Mouse (Mus musculus) gastrocnemius, postnatal 4 days (tissue): ENCODE data around the gene Trim46. TPM values are rescaled to one million over a fixed set of nuclear protein-coding genes. Genes with fewer than 3 reads are reported as not detected.
"Not testable (repeated sequence)": the region's sequence is repeated elsewhere in the genome, so short reads cannot be mapped to it uniquely, and the experiment has no call there.

Source experiments
- DNase-seq, 2 experiments: peaks; one replicate each; pipeline ENCODE4 v3.0.0; 2021 to 2022; ENCODE audit warnings: low spot score in 2 of 2, mixed read lengths in 2 of 2
- total RNA-seq, 2 experiments: library from RNA; stranded (reverse); gene quantifications; 2 replicates each; pipeline ENCODE4 v1.2.3; 2021

The Trim46 gene
- total RNA-seq, 2 experiments from 2014 or later: 0.73 to 0.83 TPM

DNA sequence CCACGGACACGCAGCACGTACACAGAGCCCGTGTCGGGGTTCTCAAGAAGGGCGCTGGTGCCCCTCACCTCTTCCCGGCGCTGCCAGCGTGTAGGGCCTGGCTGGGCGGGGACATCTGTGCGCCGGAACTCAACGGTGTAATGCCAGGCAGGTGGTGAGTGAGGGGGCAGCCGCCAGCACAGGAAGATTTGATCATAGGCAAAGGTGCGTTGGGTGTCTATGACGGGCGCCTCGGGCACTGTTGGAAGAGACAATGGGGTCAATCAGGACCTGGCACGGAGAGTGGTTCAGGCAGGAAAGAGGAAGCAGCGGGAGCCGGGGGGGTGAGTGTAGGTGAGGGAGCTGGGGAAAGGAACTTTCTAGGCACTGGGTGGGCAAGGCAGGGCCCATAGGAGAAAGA, 8.4 kb downstream of the Trim46 start:
- DNase-seq: peak in 1 of 2 experiments; percentile 16

GRCm38 (mm10) chr3:89236516-89236915, 9.6 kb downstream of the Trim46 start:
- DNase-seq: no peak

DNA sequence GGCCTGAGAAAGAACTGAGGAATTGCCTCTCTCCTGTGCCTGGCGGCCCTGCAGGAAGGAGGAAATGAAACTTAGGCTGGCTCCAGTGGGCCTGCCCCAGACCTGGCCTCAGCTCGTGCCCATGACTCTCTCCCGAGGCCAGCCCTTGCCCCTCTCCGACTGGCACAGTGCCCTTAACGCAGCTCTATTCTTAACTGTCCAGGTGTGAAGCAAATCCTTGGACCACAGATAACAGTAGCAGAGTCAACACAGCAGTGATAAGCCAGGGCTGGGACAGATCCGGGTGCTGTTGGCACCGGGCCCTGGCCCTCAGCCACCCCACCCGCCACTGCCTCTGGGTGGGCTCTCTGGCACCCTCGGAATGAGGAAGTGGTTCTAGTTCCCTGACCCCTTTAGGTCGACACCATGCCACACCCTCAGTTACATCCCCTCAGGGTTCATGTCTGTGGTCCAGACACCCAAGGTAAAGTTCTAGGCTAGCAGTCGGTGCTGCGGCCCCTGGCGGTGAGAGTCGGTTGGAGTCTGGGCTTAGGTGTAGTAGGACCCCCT, 12.5 kb downstream of the Trim46 start:
- DNase-seq: no peak

- DNase-seq: no peak
Measured at GRCm38 (mm10) chr3:89232614-89233013, 13.5 kb downstream of the Trim46 start.

DNA sequence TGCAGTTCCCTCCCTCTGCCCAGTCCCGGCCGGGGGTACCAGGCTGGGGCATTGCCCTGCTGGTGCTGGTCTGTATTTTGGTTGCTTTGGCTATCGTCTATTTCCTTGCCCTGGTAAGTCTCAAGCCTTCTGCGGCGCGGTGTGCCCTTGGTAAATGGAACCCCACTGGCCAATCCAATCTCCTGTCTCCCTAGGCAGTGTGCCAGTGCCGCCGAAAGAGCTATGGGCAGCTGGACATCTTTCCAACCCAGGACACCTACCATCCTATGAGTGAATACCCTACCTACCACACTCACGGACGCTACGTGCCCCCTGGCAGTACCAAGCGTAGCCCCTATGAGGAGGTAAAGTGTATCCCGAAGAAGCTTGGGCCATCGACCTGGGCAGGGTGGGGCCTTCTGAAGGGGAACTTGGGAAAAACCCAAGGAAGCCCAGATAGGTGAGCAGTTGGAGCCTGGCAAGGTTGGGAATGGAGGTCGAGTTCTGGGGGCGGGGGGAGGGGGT, 14.3 kb downstream of the Trim46 start:
- DNase-seq: no peak

GRCm38 (mm10) chr3:89231345-89231744, 14.8 kb downstream of the Trim46 start:
- DNase-seq: no peak

GRCm38 (mm10) chr3:89230561-89230960, 15.5 kb downstream of the Trim46 start:
- no peak for DNase-seq

GRCm38 (mm10) chr3:89229276-89229675, 16.8 kb downstream of the Trim46 start:
- DNase-seq: no peak

- DNase-seq: no peak
Measured at GRCm38 (mm10) chr3:89228836-89229235, 17.3 kb downstream of the Trim46 start, which contains the start of gene Muc1. Gene Muc1 (plus strand): TSS chr3:89229057.

- peak; percentile 72 to 85 for DNase-seq
Measured at GRCm38 (mm10) chr3:89228180-89228549, 17.9 kb downstream of the Trim46 start.

DNA sequence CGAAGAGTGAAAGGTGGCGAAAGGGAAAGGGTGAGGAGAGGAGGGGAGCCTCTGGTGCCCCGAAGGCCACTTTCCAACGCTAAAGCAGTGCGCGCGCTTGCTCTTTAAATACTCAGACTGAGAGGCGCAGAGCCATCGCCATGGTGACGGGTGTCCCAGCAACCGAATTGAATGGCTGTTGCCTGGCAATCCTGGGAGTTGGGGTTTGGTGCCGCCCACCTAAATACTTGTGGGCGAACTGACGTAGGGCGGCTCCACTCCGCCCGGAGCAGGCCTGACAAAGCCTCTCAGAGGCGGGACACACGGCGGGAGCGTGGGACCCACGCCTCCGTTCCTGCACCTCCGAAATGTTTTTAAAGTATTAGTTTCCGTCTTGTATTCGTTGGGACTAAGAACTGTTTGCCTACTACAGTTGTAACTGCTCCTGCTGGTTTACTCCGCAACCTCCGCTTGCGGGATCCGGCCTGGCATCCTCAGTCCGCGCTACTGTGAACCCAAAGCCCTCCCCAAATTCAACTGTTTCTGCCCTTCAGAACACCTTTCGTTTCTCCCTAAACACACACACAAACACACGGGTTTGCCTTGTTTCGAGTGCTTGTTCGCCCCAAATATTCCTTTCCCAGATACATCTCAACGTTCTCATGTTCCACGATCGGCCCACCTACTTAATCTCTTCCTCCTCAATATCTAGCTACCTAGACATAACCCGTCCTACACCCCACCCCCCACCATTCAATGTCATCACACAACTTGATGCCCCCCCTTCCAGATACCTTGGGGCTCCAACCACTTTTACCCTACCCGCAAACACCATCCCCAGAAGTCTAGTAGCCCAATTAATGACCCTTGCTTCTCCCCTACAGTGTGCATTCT, 18.6 kb downstream of the Trim46 start:
- DNase-seq: peak in 1 of 2 experiments; percentile 70

- DNase-seq: no peak
Measured at GRCm38 (mm10) chr3:89226900-89227299, 19.2 kb downstream of the Trim46 start, which contains the start of gene Mtx1. Gene Mtx1 (minus strand): TSS chr3:89227088.

- no peak for DNase-seq
Measured at GRCm38 (mm10) chr3:89226361-89226760, 19.7 kb downstream of the Trim46 start.

- DNase-seq: no peak
Measured at GRCm38 (mm10) chr3:89225918-89226317, 20.2 kb downstream of the Trim46 start.

DNA sequence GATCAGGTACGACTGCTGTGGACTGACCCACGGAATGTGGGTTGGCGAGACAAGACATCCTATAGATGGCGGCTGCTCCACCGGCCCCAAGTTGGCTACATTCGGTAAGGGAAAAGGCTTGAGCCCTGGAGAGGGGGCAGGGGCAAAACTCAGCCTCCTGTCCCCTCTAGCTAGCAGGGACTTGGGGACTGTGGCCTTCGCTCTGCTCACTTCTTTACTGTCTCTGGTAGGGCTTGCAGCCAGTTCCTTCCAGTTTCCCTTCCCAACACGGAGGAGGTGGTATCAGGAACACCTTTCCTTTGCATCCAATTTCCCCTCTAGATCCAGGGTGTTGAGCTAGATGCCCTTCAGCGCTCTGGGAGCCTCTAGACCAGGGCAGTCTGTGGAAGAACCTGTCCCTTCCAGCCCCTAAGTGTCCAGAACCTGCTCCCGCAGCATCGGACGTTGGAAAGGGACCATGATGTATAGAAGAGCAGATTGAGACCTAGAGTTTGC, 20.7 kb downstream of the Trim46 start:
- no peak for DNase-seq

DNA sequence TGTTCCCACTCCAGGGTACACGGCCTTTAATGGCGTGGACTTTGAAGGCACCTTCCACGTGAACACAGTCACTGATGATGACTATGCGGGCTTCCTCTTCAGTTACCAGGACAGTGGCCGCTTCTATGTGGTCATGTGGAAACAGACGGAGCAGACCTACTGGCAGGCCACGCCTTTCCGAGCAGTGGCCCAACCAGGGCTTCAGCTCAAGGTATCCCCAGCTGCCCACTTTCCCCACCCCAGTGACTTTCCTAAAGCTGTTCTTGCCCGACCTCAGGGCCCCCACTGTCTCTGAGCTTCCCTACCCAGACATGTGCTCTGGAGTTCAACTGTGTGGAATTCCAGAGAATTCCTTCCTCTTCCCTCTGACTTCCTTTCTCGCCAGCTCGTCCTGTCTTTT, 21.3 kb downstream of the Trim46 start:
- DNase-seq: no peak

DNA sequence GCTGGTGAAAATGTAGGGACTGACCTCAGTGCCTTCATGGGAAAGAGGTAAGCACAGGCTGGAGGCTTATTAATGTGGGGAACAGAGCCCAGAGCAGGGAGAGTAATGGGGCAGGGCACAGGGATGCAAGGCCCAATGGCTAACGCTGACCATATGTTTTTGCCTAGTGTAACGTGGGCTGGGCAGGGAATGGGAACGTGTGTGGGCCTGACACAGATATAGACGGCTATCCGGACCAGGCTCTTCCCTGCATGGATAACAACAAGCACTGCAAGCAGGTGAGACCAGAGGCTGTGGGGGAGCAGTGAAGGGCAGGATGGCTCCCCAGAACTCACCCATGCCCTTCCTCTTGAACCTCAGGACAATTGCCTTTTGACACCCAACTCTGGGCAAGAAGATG, 24.9 kb downstream of the Trim46 start:
- DNase-seq: no peak

GRCm38 (mm10) chr3:89219546-89219945, 26.6 kb downstream of the Trim46 start:
- DNase-seq: peak in 1 of 2 experiments; percentile 15

DNA sequence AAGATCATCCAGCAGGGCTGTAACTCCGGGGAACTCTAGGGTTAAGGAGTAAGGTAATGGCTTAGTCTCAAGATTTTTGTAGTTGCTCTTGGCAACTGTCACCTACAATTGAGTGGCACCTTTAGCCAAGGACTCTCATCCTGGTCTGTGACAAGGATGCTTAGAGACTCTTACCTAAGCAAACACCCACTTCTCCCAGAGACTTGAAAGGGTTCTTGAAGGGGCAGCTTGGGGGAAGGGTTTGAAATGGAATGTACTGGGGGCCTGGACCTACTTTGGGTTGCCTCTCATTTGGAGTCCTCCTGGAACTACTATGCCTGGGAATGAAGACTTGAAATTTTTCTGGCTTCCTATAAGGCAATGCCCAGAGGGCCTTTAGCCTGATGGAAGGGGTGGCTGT, 27.8 kb downstream of the Trim46 start:
- DNase-seq: no peak

GRCm38 (mm10) chr3:89216407-89216806, 29.7 kb downstream of the Trim46 start:
- not testable (repeated sequence) for DNase-seq

- peak; percentile 66 to 81 for DNase-seq
Measured at GRCm38 (mm10) chr3:89215853-89216252, 30.3 kb downstream of the Trim46 start.
